Mouse (Mus musculus): ENCODE data around the gene Nav2.

The Nav2 gene

GRCm38 (mm10) chr7:49004402-49004801, 95.9 kb downstream of the Nav2 start:
- DNase-seq (ENCODE audit: low spot score): no peak

GRCm38 (mm10) chr7:49006886-49007285, 98.4 kb downstream of the Nav2 start:
- no peak for DNase-seq (ENCODE audit: low spot score)

DNA sequence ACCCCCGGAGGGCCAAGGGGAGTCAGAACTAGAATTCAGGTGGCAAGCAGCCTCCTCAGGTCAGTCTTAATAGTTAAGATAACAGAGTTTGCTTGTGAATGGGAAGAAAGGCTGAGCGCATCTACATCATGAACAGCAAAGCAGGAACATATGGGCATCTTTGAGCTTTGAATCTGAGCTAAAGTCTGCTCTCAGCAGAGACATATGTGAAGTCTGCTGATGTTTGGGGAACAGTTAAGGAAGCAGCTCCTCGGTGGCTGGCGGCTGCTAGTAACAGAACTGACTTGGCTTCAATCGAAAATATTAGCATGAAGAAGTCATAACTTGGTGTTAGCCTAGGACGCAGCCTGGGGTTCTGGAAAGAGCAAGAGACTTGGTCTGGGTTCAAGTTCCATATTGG, 102.2 kb downstream of the Nav2 start:
- no peak for DNase-seq (ENCODE audit: low spot score)

DNA sequence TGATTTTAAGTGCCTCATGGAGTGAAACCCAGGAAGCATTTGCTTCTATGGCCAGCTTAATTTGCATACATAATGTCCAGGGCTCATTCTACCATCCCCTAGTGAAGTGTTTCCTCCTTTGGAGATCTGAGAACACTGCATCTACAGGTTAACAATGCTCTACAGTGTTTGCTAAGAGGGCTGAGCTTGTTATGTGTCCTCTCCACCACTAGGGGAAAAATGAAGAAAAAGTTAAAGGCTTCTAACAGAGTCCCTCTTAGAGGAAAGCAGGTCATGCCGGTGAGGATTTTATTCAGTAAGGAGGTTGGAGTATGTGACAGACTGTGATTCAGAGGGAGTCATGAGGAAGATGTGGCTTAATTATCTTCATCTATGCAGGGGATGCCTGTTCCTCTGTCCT, 103.5 kb downstream of the Nav2 start:
- DNase-seq (ENCODE audit: low spot score): no peak

GRCm38 (mm10) chr7:49014480-49014879, 106.0 kb downstream of the Nav2 start:
- no peak for DNase-seq (ENCODE audit: low spot score)

DNA sequence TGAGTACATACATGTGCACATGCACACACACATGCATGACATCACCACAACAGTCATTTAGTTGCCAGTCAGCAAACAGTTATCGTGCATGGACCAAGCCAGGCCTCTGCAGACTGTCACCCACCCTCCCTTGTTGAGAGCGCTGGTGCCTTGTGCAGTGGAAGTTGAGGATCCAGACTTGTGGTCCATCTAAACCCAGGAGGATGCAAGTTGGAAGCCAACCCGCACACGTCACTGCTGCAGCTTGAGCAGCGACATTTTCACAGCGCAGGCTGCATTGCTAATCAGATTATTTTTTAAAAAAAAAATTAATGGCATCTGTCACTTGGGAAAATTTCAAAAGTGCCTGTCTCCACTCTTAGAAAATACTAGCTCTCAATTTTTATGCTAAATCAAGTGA, 106.8 kb downstream of the Nav2 start:
- no peak for DNase-seq (ENCODE audit: low spot score)

DNA sequence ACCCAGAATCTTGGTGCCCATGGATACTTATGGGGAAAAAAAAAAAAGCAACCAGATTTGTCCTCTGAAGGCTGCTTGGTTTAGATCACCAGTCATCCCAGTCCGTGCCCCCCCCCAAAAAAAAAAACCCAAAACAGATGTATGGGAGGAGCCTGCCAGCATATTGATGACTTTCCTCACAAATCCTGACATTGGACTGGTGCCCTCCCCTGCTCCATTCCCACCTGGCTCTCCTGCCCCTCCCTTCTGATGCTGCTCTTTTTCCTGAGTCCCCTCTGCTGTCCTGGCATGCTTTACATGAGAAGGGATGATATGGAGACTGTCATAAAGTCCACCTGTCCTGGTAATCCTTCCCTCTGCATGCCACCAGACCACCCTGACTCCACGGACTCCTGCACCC, 107.6 kb downstream of the Nav2 start:
- DNase-seq (ENCODE audit: low spot score): no peak

DNA sequence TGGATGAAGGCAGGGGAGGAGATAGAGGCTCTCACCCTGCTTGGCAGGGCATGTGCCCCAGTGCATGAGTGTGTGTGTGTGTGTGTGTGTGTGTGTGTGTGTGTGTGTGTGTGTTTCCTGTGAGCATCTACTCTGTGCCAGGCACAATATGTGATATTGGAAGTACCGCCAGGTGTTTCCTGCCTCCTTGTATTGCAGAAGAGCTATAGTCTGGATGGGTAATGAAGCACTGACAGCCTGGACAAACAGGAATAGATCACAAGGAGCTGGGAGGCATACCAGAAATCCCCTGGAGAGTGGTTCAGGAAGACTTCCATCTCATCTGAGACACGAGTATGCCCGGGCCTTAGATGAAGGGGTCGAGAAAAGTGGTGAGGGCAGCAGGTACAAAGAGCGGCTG, 109.3 kb downstream of the Nav2 start:
- DNase-seq (ENCODE audit: low spot score): no peak

DNA sequence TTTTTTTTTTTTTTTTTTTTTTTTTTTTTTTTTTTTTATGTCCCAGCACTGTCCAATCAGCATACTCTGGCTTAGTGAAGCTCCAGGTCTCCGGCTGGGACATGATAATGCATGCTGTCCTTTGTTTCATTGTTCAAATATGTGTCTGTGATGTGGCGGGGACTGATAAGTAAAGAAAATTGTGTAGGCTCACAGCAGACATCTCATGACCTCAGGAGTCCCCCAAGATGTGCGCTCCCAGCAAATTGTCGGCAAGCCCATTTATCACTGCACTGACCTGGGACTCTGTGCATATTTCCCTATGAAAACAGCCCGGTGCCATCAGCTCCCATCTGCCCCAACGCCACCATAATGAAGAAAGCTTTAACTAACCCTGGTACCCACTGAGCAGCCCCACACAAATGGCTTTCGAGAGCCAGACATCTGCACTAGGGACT, 110.0 kb downstream of the Nav2 start:
- no peak for DNase-seq (ENCODE audit: low spot score)

- no peak for DNase-seq (ENCODE audit: low spot score)
Measured at GRCm38 (mm10) chr7:49025026-49025815, 116.7 kb downstream of the Nav2 start.

DNA sequence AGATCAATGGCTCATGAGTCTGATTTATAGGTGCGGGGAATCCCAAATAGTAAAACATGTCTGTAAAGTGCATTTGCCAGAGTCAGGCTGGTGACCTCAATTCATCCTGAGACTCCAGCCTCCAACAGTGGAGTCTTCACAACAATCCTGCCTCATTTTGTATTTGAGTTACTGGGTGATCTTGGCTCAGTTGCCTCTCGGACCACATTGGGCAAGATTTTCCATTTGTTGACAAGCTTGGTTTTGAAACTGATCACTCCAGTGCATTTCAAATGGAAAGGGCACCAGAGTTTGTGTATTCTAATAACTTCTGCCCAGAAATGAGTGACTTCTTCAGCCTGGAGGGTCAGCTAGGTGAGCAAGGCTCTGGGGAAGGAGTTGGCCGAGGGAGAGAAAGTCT, 117.5 kb downstream of the Nav2 start:
- DNase-seq (ENCODE audit: low spot score): no peak

- DNase-seq (ENCODE audit: low spot score): no peak
Measured at GRCm38 (mm10) chr7:49026466-49026865, 118.0 kb downstream of the Nav2 start.

- DNase-seq (ENCODE audit: low spot score): no peak
Measured at GRCm38 (mm10) chr7:49029282-49030012, 120.9 kb downstream of the Nav2 start.

- DNase-seq (ENCODE audit: low spot score): no peak
Measured at GRCm38 (mm10) chr7:49032216-49032615, 123.7 kb downstream of the Nav2 start.

DNA sequence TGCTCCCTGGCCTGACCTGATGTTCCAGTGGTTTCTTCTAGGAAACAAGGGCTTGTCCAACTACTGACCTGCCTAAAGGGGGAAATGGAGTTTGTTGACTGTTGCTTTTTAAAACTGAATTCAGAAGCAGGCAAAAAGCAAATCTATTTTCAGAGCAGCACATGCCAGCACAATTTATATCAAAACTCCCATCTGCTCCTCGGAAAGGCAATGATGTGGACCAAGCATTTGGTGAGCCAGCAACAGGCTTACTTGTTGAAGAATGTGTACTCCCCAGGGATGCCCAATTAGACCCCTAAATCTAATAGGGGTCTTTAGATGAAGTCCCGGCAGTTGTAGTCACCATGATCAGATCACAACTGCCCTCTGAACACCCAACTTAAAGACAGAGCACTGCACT, 125.7 kb downstream of the Nav2 start:
- no peak for DNase-seq (ENCODE audit: low spot score)

DNA sequence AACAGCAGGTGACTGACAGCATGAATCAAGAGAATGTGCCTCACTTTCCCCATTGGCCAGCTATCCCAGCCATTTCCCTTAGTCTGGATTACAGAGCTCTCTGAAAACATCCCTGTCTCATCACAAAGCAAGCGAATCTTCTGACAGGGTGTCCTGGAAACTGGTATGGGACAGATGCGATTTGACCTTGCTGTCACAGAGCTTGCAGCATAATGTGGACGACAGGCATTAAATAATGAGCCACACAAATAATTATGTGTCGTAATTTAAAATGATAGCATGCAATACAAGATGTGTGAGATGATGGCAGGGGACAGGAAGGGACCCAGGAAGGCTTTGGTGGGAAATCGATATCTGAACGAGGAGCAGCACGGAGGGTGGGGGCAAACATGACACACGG, 131.6 kb downstream of the Nav2 start:
- DNase-seq (ENCODE audit: low spot score): no peak

- DNase-seq (ENCODE audit: low spot score): no peak
Measured at GRCm38 (mm10) chr7:49041334-49042070, 133.0 kb downstream of the Nav2 start.

GRCm38 (mm10) chr7:49045499-49046346, 137.2 kb downstream of the Nav2 start:
- DNase-seq (ENCODE audit: low spot score): no peak

- no peak for DNase-seq (ENCODE audit: low spot score)
Measured at GRCm38 (mm10) chr7:49046347-49046989, 138.0 kb downstream of the Nav2 start.

- no peak for DNase-seq (ENCODE audit: low spot score)
Measured at GRCm38 (mm10) chr7:49047336-49047735, 138.8 kb downstream of the Nav2 start.

DNA sequence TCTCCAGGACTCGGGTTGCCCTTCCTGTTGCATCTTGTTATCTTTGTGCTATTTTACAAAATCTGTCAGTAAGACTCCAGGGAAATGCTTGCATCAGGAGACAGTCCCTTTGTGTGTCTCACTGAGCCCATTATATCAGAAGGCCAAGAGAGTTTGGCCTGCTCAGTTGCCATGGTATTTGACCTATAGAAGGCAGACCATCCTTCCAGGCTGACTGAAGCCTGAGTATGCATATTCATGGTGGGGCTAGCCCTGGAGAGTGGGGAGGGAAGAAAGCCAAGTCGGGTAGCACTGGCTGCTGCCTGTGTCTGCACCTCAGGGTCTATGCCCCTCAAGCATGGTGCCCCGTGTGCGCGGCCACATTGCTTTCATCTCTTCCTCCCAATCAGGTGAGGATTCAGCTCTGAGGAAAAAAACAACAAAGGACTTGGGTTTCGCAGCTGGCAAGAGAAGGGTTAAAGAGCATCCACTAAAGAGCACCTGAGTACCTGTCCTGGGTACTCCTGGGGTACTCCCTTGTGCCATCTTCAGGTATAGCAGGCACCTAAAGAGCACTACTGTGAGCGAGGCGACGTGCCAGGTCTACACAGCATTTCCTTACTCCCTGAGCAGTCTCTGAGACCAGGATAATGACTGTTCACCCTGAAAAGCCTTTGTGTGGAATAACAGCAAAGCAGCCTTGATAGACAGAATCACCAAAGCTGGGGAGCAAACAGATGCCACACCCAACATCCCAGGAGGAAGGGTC, 144.5 kb downstream of the Nav2 start:
- DNase-seq (ENCODE audit: low spot score): no peak

All from urinary bladder, postnatal 14 days (tissue).